Comparison of ENCODE assay signal across 21 mouse cellular contexts in the genomic region with DNA sequence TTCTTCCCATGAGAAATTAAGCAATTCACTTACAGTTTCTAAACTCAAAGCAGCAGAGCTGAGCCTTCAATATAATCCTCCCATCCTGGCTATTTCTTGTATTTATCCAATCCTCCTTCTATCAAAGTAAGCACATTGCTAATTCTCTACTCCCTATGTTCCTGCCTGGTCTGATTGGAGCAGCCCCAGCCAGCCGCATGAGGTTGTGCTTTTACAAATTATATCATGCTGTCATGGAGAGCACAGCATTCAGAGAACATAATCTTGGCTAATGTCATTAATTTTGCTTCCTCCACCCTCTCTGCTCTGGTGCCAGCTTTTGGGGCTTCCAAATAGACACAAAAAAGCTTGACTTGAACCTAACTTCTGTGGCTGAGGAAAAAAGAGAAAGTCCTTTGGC.
DNase-seq lines count a peak whose midpoint lies in the region; ATAC-seq and TF ChIP-seq lines count a peak whose summit lies in the region.
"Had no signal": no experiment of that assay in that cellular context is flagged by ENCODE, and none has a peak within 500 bp of the region (broad histone marks: within the 10 kb centered on the region; RNA-seq: fewer than 3 reads in every experiment).

No protein-coding gene starts in this region.

- H3K4me2 ChIP-seq in forebrain, embryonic 14.5 days (ENCODE audit: low read length), result no peak overlapping the region
- no peak overlapping the region for H3K4me2 ChIP-seq in forebrain, embryonic 15.5 days (replicated peaks)
- H3K4me2 ChIP-seq in midbrain, postnatal 0 days (ENCODE audit: low read depth, low read length, poor library complexity, severe bottlenecking), result no peak overlapping the region
- no peak overlapping the region for H3K4me2 ChIP-seq in midbrain, embryonic 13.5 days (replicated peaks)
- H3K4me2 ChIP-seq: heart, embryonic 11.5 days; midbrain, embryonic 15.5 days; neural tube, embryonic 13.5 days had no signal

- 38% methylated on average over 1 of the region's 1 CpGs for WGBS in forebrain, embryonic 14.5 days
- 25% methylated on average over 1 of the region's 1 CpGs for WGBS in forebrain, embryonic 15.5 days
- 51% methylated on average over 1 of the region's 1 CpGs for WGBS in midbrain, postnatal 0 days
- WGBS in midbrain, embryonic 13.5 days, result 80% methylated on average over 1 of the region's 1 CpGs

- peak; percentile 45; the same call in 1 of the 2 replicates for ATAC-seq in forebrain, embryonic 14.5 days
- no peak; the same call in 1 of the 2 replicates for ATAC-seq in forebrain, embryonic 15.5 days (replicated peaks)
- ATAC-seq in midbrain, postnatal 0 days (ENCODE audit: low FRiP score), result no peak
- ATAC-seq in midbrain, embryonic 13.5 days, result no peak
- ATAC-seq: activated CD4-positive, CD25-positive, alpha-beta regulatory T cell, adult 4 months; inflammation-experienced regulatory T-cells, adult 6 months; midbrain, embryonic 15.5 days had no signal

- H3K4me3 ChIP-seq in forebrain, embryonic 14.5 days (ENCODE audit: low read depth, low read length), result no peak overlapping the region
- H3K4me3 ChIP-seq in forebrain, embryonic 15.5 days, result no peak overlapping the region
- H3K4me3 ChIP-seq in midbrain, postnatal 0 days (ENCODE audit: low read depth, low read length), result no peak overlapping the region
- H3K4me3 ChIP-seq in midbrain, embryonic 13.5 days (replicated peaks), result no peak overlapping the region
- H3K4me3 ChIP-seq: embryonic facial prominence, embryonic 10.5 days; hindbrain, embryonic 10.5 days; midbrain, embryonic 15.5 days; myocyte; neural tube, embryonic 13.5 days had no signal

- peak; percentile 47 for DNase-seq in forebrain, embryonic 14.5 days (ENCODE audit: low spot score)
- DNase-seq in layer of hippocampus, adult 11-12 months (ENCODE audit: low spot score), result peak; percentile 8
- no peak for DNase-seq in layer of hippocampus, postnatal 25 days (ENCODE audit: extremely low spot score in 1 of 2, low spot score in 1 of 2)
- DNase-seq in midbrain, postnatal 0 days (ENCODE audit: low spot score), result peak; percentile 27
- DNase-seq in gastrocnemius, adult 8-10 months (ENCODE audit: low spot score in 2 of 2), result no peak
- DNase-seq: cerebellum, adult 18-20 months; gastrocnemius, postnatal 10 days; heart, adult 11 months; kidney, adult 2 months; lung, postnatal 14 days had no signal

- H3K9me3 ChIP-seq in forebrain, embryonic 14.5 days (replicated peaks; ENCODE audit: control insufficient read depth, low read length), result no peaks in the 10 kb centered on the region
- no peaks in the 10 kb centered on the region for H3K9me3 ChIP-seq in forebrain, embryonic 15.5 days
- H3K9me3 ChIP-seq in midbrain, postnatal 0 days (ENCODE audit: low read length), result no peaks in the 10 kb centered on the region
- no peaks in the 10 kb centered on the region for H3K9me3 ChIP-seq in midbrain, embryonic 13.5 days
- H3K9me3 ChIP-seq: embryonic facial prominence, embryonic 10.5 days; hindbrain, embryonic 10.5 days; midbrain, embryonic 15.5 days; neural tube, embryonic 13.5 days had no signal

- H3K27ac ChIP-seq in forebrain, embryonic 14.5 days (ENCODE audit: low read depth, low read length), result no peak overlapping the region
- H3K27ac ChIP-seq in forebrain, embryonic 15.5 days (replicated peaks), result no peak overlapping the region
- no peak overlapping the region for H3K27ac ChIP-seq in midbrain, postnatal 0 days (ENCODE audit: low read depth, low read length)
- H3K27ac ChIP-seq in midbrain, embryonic 13.5 days, result no peak overlapping the region
- H3K27ac ChIP-seq: embryonic facial prominence, embryonic 10.5 days; hindbrain, embryonic 10.5 days; kidney, postnatal 0 days; midbrain, embryonic 15.5 days; neural tube, embryonic 13.5 days had no signal

- H3K36me3 ChIP-seq in forebrain, embryonic 14.5 days (ENCODE audit: control insufficient read depth, insufficient read depth, low read length), result no peaks in the 10 kb centered on the region
- H3K36me3 ChIP-seq in forebrain, embryonic 15.5 days, result no peaks in the 10 kb centered on the region
- H3K36me3 ChIP-seq in midbrain, postnatal 0 days (ENCODE audit: insufficient read depth, low read length), result no peaks in the 10 kb centered on the region
- no peaks in the 10 kb centered on the region for H3K36me3 ChIP-seq in midbrain, embryonic 13.5 days
- H3K36me3 ChIP-seq: embryonic facial prominence, embryonic 10.5 days; hindbrain, embryonic 10.5 days; midbrain, embryonic 15.5 days; neural tube, embryonic 13.5 days had no signal

- H3K4me1 ChIP-seq in forebrain, embryonic 14.5 days (ENCODE audit: control insufficient read depth, insufficient read depth, low read length), result no peaks in the 10 kb centered on the region; the same call in 1 of the 2 replicates
- H3K4me1 ChIP-seq in forebrain, embryonic 15.5 days, result peaks cover 16% of the 10 kb centered on the region
- H3K4me1 ChIP-seq in midbrain, postnatal 0 days (ENCODE audit: insufficient read depth, low read length), result no peaks in the 10 kb centered on the region
- H3K4me1 ChIP-seq in midbrain, embryonic 13.5 days (replicated peaks), result no peaks in the 10 kb centered on the region
- H3K4me1 ChIP-seq: embryonic facial prominence, embryonic 10.5 days; midbrain, embryonic 15.5 days had no signal

- H3K27me3 ChIP-seq in forebrain, embryonic 14.5 days (replicated peaks; ENCODE audit: control insufficient read depth, insufficient read depth, low read length), result no peaks in the 10 kb centered on the region
- H3K27me3 ChIP-seq in forebrain, embryonic 15.5 days, result no peaks in the 10 kb centered on the region
- H3K27me3 ChIP-seq in midbrain, postnatal 0 days (ENCODE audit: insufficient read depth, low read length), result no peaks in the 10 kb centered on the region
- H3K27me3 ChIP-seq in midbrain, embryonic 13.5 days, result no peaks in the 10 kb centered on the region
- H3K27me3 ChIP-seq: midbrain, embryonic 15.5 days; neural tube, embryonic 13.5 days had no signal

- no peak overlapping the region for H3K9ac ChIP-seq in forebrain, embryonic 14.5 days (ENCODE audit: low read length)
- no peak overlapping the region for H3K9ac ChIP-seq in forebrain, embryonic 15.5 days (replicated peaks)
- no peak overlapping the region for H3K9ac ChIP-seq in midbrain, postnatal 0 days (replicated peaks; ENCODE audit: low read length, poor library complexity, severe bottlenecking)
- H3K9ac ChIP-seq in midbrain, embryonic 13.5 days (replicated peaks), result no peak overlapping the region
- H3K9ac ChIP-seq: midbrain, embryonic 15.5 days; neural tube, embryonic 13.5 days had no signal

- TF ChIP-seq CTCF in midbrain, postnatal 0 days (IDR thresholded peaks at IDR 0.05), result no peak

Comparison
In these comparisons a context has a peak if more than half of its experiments do, and no peak if none do; other contexts are left out.
1. DNase-seq: peak in forebrain, embryonic 14.5 days (single experiment), layer of hippocampus, adult 11-12 months (single experiment) and midbrain, postnatal 0 days (single experiment); none in layer of hippocampus, postnatal 25 days (0 of 2) and gastrocnemius, adult 8-10 months (0 of 2).